Mouse (Mus musculus) ZHBTc4 (cell line): ENCODE results near the gene Ndufb8.
A peak's percentile ranks its signal among the peaks of the same experiment; 100 is the strongest.

Experiments used
- DNase-seq: peaks from one replicate; pipeline ENCODE4 v3.0.0-alpha.2; 2011; ENCODE audit warnings: low read depth, low spot score

Gene Ndufb8

GRCm38 (mm10) chr19:44554861-44555590 is at the start of gene Ndufb8:
Gene Ndufb8, minus strand, starts transcription at chr19:44555440.
- DNase-seq: peak; percentile 97

- peak; percentile 37 for DNase-seq
Measured at GRCm38 (mm10) chr19:44594180-44594579, 38.9 kb upstream of the Ndufb8 start.

GRCm38 (mm10) chr19:44591638-44592037 is 36.4 kb upstream of the Ndufb8 start:
- no peak for DNase-seq

- DNase-seq: no peak
Measured at GRCm38 (mm10) chr19:44590992-44591391, 35.8 kb upstream of the Ndufb8 start.

GRCm38 (mm10) chr19:44589591-44590223 is 34.5 kb upstream of the Ndufb8 start:
- DNase-seq: no peak

GRCm38 (mm10) chr19:44588036-44588435 is 32.8 kb upstream of the Ndufb8 start:
- no peak for DNase-seq

GRCm38 (mm10) chr19:44582638-44583309 is 27.5 kb upstream of the Ndufb8 start:
- peak; percentile 93 for DNase-seq

GRCm38 (mm10) chr19:44582103-44582502 is 26.9 kb upstream of the Ndufb8 start:
- no peak for DNase-seq

- no peak for DNase-seq
Measured at GRCm38 (mm10) chr19:44578038-44578437, 22.8 kb upstream of the Ndufb8 start.

- peak; percentile 57 for DNase-seq
Measured at GRCm38 (mm10) chr19:44576275-44576674, 21.0 kb upstream of the Ndufb8 start.

GRCm38 (mm10) chr19:44567763-44568162 is 12.5 kb upstream of the Ndufb8 start:
- DNase-seq: no peak

- no peak for DNase-seq
Measured at GRCm38 (mm10) chr19:44564006-44564405, 8.8 kb upstream of the Ndufb8 start.

GRCm38 (mm10) chr19:44562652-44563206 is 7.5 kb upstream of the Ndufb8 start, which contains the start of gene Hif1an:
Gene Hif1an, plus strand, starts transcription at chr19:44562850.
- peak; percentile 98 for DNase-seq

GRCm38 (mm10) chr19:44554490-44554860 is 765 bp downstream of the Ndufb8 start:
- no peak for DNase-seq

GRCm38 (mm10) chr19:44553286-44553685 is 2.0 kb downstream of the Ndufb8 start:
- DNase-seq: no peak

GRCm38 (mm10) chr19:44552731-44553130 is 2.5 kb downstream of the Ndufb8 start, which contains the start of gene Gm20538:
Gene Gm20538, minus strand, starts transcription at chr19:44552831.
- no peak for DNase-seq

- peak; percentile 66 for DNase-seq
Measured at GRCm38 (mm10) chr19:44545321-44546041, 9.8 kb downstream of the Ndufb8 start, which contains the start of gene Sec31b. Gene Sec31b, minus strand, starts transcription at chr19:44545864.

- DNase-seq: peak; percentile 86
Measured at GRCm38 (mm10) chr19:44544775-44545174, 10.5 kb downstream of the Ndufb8 start.

- DNase-seq: no peak
Measured at GRCm38 (mm10) chr19:44544372-44544771, 10.9 kb downstream of the Ndufb8 start.

GRCm38 (mm10) chr19:44542694-44543178 is 12.5 kb downstream of the Ndufb8 start:
- DNase-seq: no peak

GRCm38 (mm10) chr19:44537416-44537815 is 17.8 kb downstream of the Ndufb8 start:
- DNase-seq: no peak
